Mouse (Mus musculus) lung, postnatal 4 days (tissue): ENCODE measurements at regions not wholly inside any gene's neighbourhood (a gene's known extent, or its start where the extent isn't known, plus 50 kb on each side); places are given as distances from the start of the nearest gene placed in this dataset.

Experiments used
- DNase-seq, 2 experiments: peaks; one replicate each; pipeline ENCODE4 v3.0.0; 2021

- DNase-seq: no peak
Observed at GRCm38 (mm10) chr13:40652916-40653315, 85.3 kb downstream of the Tfap2a start.

- peak; percentile 67 to 77 for DNase-seq
Observed at GRCm38 (mm10) chr13:40651056-40651455, 87.1 kb downstream of the Tfap2a start.

GRCm38 (mm10) chr13:40650036-40650709, 88.0 kb downstream of the Tfap2a start:
- DNase-seq: no peak

GRCm38 (mm10) chr13:40649096-40650035, 88.8 kb downstream of the Tfap2a start:
- no peak for DNase-seq

GRCm38 (mm10) chr13:40646131-40646530, 92.0 kb downstream of the Tfap2a start:
- DNase-seq: no peak

GRCm38 (mm10) chr13:40645646-40646045, 92.5 kb downstream of the Tfap2a start:
- no peak for DNase-seq

- DNase-seq: no peak
Observed at GRCm38 (mm10) chr13:40642931-40643330, 95.2 kb downstream of the Tfap2a start.

- no peak for DNase-seq
Observed at GRCm38 (mm10) chr13:40637269-40637668, 100.9 kb downstream of the Tfap2a start.

GRCm38 (mm10) chr13:40617881-40618280, 120.3 kb downstream of the Tfap2a start:
- no peak for DNase-seq

- DNase-seq: no peak
Observed at GRCm38 (mm10) chr13:40608526-40608925, 129.7 kb downstream of the Tfap2a start.

GRCm38 (mm10) chr13:40606405-40607271, 131.5 kb downstream of the Tfap2a start:
- peak; percentile 4 to 23 for DNase-seq

- no peak for DNase-seq
Observed at GRCm38 (mm10) chr13:40605686-40606404, 132.3 kb downstream of the Tfap2a start.

- DNase-seq: no peak
Observed at GRCm38 (mm10) chr13:40574981-40575745, 163.0 kb downstream of the Tfap2a start.

- DNase-seq: no peak
Observed at GRCm38 (mm10) chr13:40569461-40569860, 168.7 kb downstream of the Tfap2a start.

GRCm38 (mm10) chr13:40567821-40568220, 170.4 kb downstream of the Tfap2a start:
- DNase-seq: no peak

- DNase-seq: no peak
Observed at GRCm38 (mm10) chr13:40564351-40564750, 173.8 kb downstream of the Tfap2a start.

- DNase-seq: no peak
Observed at GRCm38 (mm10) chr13:40554368-40554767, 183.8 kb downstream of the Tfap2a start.

- no peak for DNase-seq
Observed at GRCm38 (mm10) chr13:40525501-40525900, 164.3 kb upstream of the Ofcc1 start.

GRCm38 (mm10) chr13:40523115-40523514, 161.9 kb upstream of the Ofcc1 start:
- DNase-seq: no peak

- DNase-seq: no peak
Observed at GRCm38 (mm10) chr13:40518180-40518579, 156.9 kb upstream of the Ofcc1 start.

GRCm38 (mm10) chr13:40509290-40509689, 148.0 kb upstream of the Ofcc1 start:
- no peak for DNase-seq
